Mouse (Mus musculus): ENCODE measurements around the gene Lipe.

DNA sequence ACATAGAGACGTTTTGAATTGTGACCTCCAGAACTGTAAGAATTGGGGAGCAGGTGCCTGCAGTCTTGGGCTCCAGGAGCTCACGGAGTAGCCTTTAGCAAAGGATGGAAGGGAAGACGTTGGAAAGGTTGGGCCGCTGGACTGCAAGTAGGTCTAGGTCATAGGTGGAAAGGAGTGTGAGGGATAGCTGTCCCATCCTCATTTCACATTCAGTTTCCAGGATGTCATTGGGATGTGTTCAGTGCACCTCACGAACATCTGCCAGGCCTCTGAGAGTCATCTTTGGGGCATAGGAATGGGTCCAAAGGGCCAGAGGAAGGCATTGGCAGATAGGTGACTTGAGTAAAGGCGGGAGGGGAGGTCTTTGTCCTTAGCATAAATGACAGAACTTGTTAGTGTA lies 33.9 kb upstream of the Lipe start:
- no peak for TF ChIP-seq CTCF (conservative IDR thresholded peaks at IDR 0.05; ENCODE audit: low read length)
- TF ChIP-seq NANOG (IDR thresholded peaks at IDR 0.05; ENCODE audit: borderline replicate concordance, low read length), result no peak

All from E14TG2a.4 (cell line).